Mouse (Mus musculus) large intestine, adult 2 months (tissue): ENCODE measurements around the gene Rell1. TPM values are rescaled to one million over a fixed set of nuclear protein-coding genes. Genes with fewer than 3 reads are reported as not detected.
A peak's percentile ranks its signal among the peaks of the same experiment; 100 is the strongest.
"Not testable (repeated sequence)": the region's sequence is repeated elsewhere in the genome, so short reads cannot be mapped to it uniquely, and the experiment has no call there.

ENCODE experiments used
- DNase-seq: peaks from one replicate; pipeline ENCODE4 v3.0.0-alpha.2; 2012; ENCODE audit warnings: low read depth, low spot score
- WGBS: fragments of 180-500 bp; shearing (Covaris S2); methylation state at CpG from one replicate; pipeline ENCODE4 v1.1.7; 2018; 5-methylcytosine and 5-hydroxymethylcytosine counted together
- polyA plus RNA-seq: library from polyadenylated mRNA; depleted of rRNA; stranded (reverse); fragments of >200 nt; gene quantifications from 2 replicates; pipeline ENCODE4 v1.2.3, GENCODE M21; 2012; rRNA removed

Rell1 gene
- polyA plus RNA-seq, 1 experiment: 8.8 TPM

- no peak for DNase-seq
- 31% methylated on average over 13 of the region's 13 CpGs for WGBS
Observed at GRCm38 (mm10) chr5:63906149-63907093, 62.3 kb downstream of the Rell1 start.

GRCm38 (mm10) chr5:63903329-63903728 is 65.4 kb downstream of the Rell1 start:
- DNase-seq: no peak
- 52% methylated on average over 3 of the region's 3 CpGs for WGBS

- WGBS: 66% methylated on average over 3 of the region's 3 CpGs
- no peak for DNase-seq
Observed at GRCm38 (mm10) chr5:63897820-63898110, 70.9 kb downstream of the Rell1 start.

- 50% methylated on average over 5 of the region's 5 CpGs for WGBS
- DNase-seq: not testable (repeated sequence)
Observed at GRCm38 (mm10) chr5:63897001-63897819, 71.5 kb downstream of the Rell1 start.

GRCm38 (mm10) chr5:63891912-63892311 is 76.8 kb downstream of the Rell1 start:
- WGBS: 23% methylated on average over 6 of the region's 6 CpGs

GRCm38 (mm10) chr5:63891241-63891640 is 77.5 kb downstream of the Rell1 start:
- WGBS: 61% methylated on average over 4 of the region's 4 CpGs
- DNase-seq: no peak

More at GRCm38 (mm10) chr5:63891912-63892311, 76.8 kb downstream of the Rell1 start:
- no peak for DNase-seq

GRCm38 (mm10) chr5:63887111-63887510 is 81.6 kb downstream of the Rell1 start:
- no peak for DNase-seq
- WGBS: 95% methylated on average over 4 of the region's 4 CpGs

- DNase-seq: no peak
- WGBS: 22% methylated on average over 6 of the region's 6 CpGs
Observed at GRCm38 (mm10) chr5:63886709-63887108, 82.0 kb downstream of the Rell1 start.

- no peak for DNase-seq
Observed at GRCm38 (mm10) chr5:63886292-63886691, 82.4 kb downstream of the Rell1 start.

GRCm38 (mm10) chr5:63879026-63879425 is 89.7 kb downstream of the Rell1 start:
- no peak for DNase-seq
- WGBS: 87% methylated on average over 10 of the region's 10 CpGs

More at GRCm38 (mm10) chr5:63886292-63886691, 82.4 kb downstream of the Rell1 start:
- WGBS: 75% methylated on average over 5 of the region's 5 CpGs

GRCm38 (mm10) chr5:63876081-63876480 is 92.6 kb downstream of the Rell1 start:
- DNase-seq: no peak
- WGBS: 92% methylated on average over 4 of the region's 4 CpGs

GRCm38 (mm10) chr5:63874880-63875279 is 93.8 kb downstream of the Rell1 start:
- WGBS: 25% methylated on average over 16 of the region's 16 CpGs
- peak; percentile 85 for DNase-seq

GRCm38 (mm10) chr5:63872176-63872932 is 96.3 kb downstream of the Rell1 start:
- DNase-seq: no peak
- 46% methylated on average over 17 of the region's 17 CpGs for WGBS

- no peak for DNase-seq
- WGBS: 45% methylated on average over 3 of the region's 3 CpGs
Observed at GRCm38 (mm10) chr5:63867421-63867820, 101.3 kb downstream of the Rell1 start.

GRCm38 (mm10) chr5:63858901-63859300 is 109.8 kb downstream of the Rell1 start:
- DNase-seq: no peak
- WGBS: 84% methylated on average over 8 of the region's 8 CpGs

Other genes starting within 250 kb of the Rell1 start
- 38.9 and 45.8 TPM in 2 replicates for gene 0610040J01Rik, start 156.5 kb downstream of the Rell1 start, polyA plus RNA-seq
- gene Pgm2, start 124.1 kb upstream of the Rell1 start, polyA plus RNA-seq: 28.5 and 72.4 TPM in 2 replicates
- gene Tbc1d1, start 187.4 kb upstream of the Rell1 start, polyA plus RNA-seq: 14.4 and 21.4 TPM in 2 replicates